Mouse (Mus musculus): ENCODE measurements around the gene Nt5dc3. TPM values are rescaled to one million over a fixed set of nuclear protein-coding genes. Genes with fewer than 3 reads are reported as not detected.

Nt5dc3 gene
- polyA plus RNA-seq, 1 experiment from 2014 or later: 1.0 TPM

DNA sequence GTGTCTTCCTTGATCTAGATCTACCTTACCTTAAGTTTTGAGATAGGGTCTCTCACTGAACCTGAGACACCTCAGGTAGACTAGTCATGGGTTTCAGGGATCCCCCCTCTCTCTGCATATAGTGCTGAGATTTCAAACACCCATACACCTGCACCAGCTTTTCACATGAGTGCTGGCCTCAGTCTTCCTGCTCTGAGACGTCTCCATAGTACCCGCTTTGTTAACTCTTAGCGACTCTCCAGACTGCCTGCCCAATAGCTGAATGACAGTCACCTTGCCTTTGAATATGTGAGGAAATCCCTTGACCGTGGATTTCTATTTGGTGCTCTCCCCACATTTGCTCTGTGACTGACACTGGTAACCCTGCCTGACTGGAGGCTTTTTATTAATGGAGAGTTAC, 15.4 kb downstream of the Nt5dc3 start:
- H3K9ac ChIP-seq: no peak overlapping the region
- WGBS: 87% methylated on average over 4 of the region's 4 CpGs
- no peak overlapping the region for H3K27ac ChIP-seq
- H3K36me3 ChIP-seq: no peaks in the 10 kb centered on the region
- ATAC-seq (ENCODE audit: insufficient number of reproducible peaks, low FRiP score, low TSS enrichment, low read depth): no peak
- no peaks in the 10 kb centered on the region for H3K9me3 ChIP-seq
- no peaks in the 10 kb centered on the region for H3K27me3 ChIP-seq
- no peak overlapping the region for H3K4me3 ChIP-seq
- 0 out of 2 replicates have a peak, but pooled peaks cover 7% of the 10 kb centered on the region for H3K4me1 ChIP-seq
- no peak overlapping the region for H3K4me2 ChIP-seq

DNA sequence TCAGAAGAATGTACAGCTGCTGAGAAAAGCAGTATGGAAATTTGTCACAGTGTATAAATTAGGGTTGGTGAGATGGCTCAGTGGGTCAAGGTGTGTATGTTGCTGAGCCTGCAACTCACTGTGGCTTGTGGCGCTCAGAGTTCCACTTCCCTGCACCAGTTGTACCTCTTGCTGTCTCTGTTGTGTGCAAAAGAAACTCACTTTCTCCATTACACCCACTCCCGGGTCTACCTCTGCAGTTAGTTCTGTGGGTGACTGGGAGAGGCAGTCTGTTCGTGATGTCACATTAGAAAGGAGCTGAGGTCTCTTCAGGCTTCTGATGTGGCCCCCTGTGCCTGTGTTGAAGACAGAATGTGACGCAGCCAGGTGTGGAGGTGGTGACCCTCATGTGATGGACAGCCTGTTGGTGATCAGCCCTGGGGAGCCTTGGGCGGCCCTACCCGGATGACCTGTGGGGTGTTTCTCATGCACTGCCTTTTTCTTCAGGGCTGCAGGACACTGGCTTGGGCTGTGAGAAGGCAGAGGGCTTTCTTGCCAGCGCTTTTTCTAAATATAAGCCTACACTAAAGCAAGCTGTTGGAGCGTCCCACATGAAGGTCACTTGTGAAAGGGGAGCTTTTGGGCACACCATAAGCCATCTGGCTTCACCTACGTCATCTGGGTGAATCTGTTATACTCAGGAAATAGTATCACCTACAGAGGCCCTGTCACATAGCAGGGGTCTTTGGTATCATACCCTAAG, 16.2 kb downstream of the Nt5dc3 start:
- Histone ChIP-seq H3K27ac (no peak overlapping the region), H3K4me1 (0 out of 2 replicates have a peak, but pooled peaks cover 7% of the 10 kb centered on the region), H3K27me3 (no peaks in the 10 kb centered on the region), H3K4me3 (no peak overlapping the region), H3K9ac (no peak overlapping the region), H3K9me3 (no peaks in the 10 kb centered on the region), H3K4me2 (no peak overlapping the region), H3K36me3 (no peaks in the 10 kb centered on the region)
- no peak for ATAC-seq (ENCODE audit: insufficient number of reproducible peaks, low FRiP score, low TSS enrichment, low read depth)
- 92% methylated on average over 9 of the region's 9 CpGs for WGBS

DNA sequence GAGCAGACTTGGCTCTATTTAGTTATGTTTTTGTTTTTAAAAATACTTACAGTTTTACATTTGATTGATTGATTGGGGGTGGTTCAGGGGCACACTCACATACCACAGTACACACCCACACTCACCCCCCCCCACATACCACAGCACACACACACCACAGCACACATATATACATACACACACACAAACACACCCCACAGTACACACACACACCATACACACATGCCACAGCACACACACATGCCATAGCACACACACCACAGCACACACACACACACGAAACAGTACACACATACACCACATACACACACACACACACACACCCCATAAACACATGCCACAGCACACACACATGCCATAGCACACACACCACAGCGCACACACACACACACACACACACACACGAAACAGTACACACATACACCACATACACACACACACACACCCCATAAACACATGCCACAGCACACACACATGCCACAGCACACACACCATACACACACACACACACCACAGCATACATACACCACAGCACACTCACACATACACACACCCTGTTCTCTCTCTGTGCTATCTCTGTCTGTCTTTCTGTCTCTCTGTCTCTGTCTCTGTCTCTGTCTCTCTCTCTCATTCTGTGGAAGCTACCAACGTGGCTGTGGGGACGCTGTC, 17.4 kb downstream of the Nt5dc3 start:
- Histone ChIP-seq H3K27ac (no peak overlapping the region), H3K4me3 (no peak overlapping the region), H3K4me1 (0 out of 2 replicates have a peak, but pooled peaks cover 7% of the 10 kb centered on the region), H3K36me3 (no peaks in the 10 kb centered on the region), H3K9me3 (no peaks in the 10 kb centered on the region), H3K27me3 (no peaks in the 10 kb centered on the region), H3K9ac (no peak overlapping the region), H3K4me2 (no peak overlapping the region)
- 91% methylated on average over 5 of the region's 5 CpGs for WGBS
- no peak for ATAC-seq (ENCODE audit: insufficient number of reproducible peaks, low FRiP score, low TSS enrichment, low read depth)

DNA sequence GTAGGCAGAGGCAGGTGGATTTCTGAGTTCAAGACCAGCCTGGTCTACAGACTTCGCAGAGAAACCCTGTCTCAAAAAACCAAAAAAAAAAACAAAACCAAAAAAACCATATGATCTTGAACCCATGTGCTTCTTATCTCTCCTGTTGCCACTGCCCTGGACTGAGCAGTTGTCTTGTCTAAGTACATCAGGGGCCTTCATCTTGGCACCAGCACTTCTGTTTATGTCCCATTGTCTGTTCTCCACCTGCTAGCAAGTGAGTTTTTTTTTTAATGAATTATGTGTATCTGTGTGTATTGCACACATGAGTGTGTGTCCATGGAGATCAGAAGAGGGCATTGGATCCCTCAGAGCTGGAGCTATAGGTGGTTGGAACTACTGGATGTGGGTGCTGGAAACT, 28.6 kb downstream of the Nt5dc3 start:
- H3K4me3 ChIP-seq: no peak overlapping the region
- peaks cover 2% of the 10 kb centered on the region; the same call in 1 of the 2 replicates for H3K36me3 ChIP-seq
- H3K27me3 ChIP-seq: 0 out of 2 replicates have a peak, but pooled peaks cover 2% of the 10 kb centered on the region
- peaks cover 3% of the 10 kb centered on the region; the same call in 1 of the 2 replicates for H3K4me1 ChIP-seq
- ATAC-seq (ENCODE audit: insufficient number of reproducible peaks, low FRiP score, low TSS enrichment, low read depth): no peak
- H3K9ac ChIP-seq: no peak overlapping the region
- WGBS: 94% methylated on average over 1 of the region's 1 CpGs
- H3K4me2 ChIP-seq: no peak overlapping the region
- no peak overlapping the region for H3K27ac ChIP-seq
- no peaks in the 10 kb centered on the region for H3K9me3 ChIP-seq

DNA sequence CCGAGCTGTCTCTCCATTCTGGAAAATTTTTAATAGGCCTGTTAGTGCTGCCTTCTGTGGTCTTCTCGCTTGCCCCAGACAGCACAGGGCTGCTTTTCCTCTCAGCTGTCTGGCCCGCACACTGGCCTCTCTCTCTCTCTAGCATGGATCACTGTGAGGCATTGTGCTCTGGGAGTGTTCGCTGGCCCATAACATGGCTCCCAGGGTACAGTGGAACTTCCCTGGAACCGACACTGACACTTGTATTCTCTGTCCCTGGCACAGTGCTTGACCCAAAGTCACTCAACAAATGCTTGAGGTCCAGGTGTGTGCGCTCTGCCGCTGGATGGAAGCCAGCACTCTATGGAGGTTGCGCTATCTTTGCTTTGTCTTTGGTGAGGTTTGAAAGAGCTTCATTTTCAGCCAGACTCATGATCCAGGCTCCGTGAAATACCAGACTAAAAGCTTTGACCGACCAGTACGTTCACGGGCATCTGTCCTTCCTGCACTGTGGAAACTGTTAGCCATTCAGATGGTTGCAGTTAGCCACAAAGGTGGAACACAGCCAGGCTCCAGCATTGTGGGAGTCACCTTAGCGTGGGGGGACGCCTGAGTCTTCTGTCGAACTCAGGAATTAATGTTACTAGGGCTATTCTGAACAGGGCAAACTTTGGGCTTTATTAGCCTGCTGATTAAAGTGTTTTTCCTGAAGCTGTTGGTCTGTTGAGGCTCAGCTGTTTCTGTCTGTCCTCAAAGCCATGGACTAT, 29.4 kb downstream of the Nt5dc3 start:
- ATAC-seq (ENCODE audit: insufficient number of reproducible peaks, low FRiP score, low TSS enrichment, low read depth): no peak
- Histone ChIP-seq H3K9me3 (no peaks in the 10 kb centered on the region), H3K36me3 (peaks cover 2% of the 10 kb centered on the region; the same call in 1 of the 2 replicates), H3K27ac (no peak overlapping the region), H3K4me2 (no peak overlapping the region), H3K4me1 (peaks cover 3% of the 10 kb centered on the region; the same call in 1 of the 2 replicates), H3K27me3 (0 out of 2 replicates have a peak, but pooled peaks cover 3% of the 10 kb centered on the region), H3K4me3 (no peak overlapping the region), H3K9ac (no peak overlapping the region)
- WGBS: 71% methylated on average over 15 of the region's 15 CpGs

DNA sequence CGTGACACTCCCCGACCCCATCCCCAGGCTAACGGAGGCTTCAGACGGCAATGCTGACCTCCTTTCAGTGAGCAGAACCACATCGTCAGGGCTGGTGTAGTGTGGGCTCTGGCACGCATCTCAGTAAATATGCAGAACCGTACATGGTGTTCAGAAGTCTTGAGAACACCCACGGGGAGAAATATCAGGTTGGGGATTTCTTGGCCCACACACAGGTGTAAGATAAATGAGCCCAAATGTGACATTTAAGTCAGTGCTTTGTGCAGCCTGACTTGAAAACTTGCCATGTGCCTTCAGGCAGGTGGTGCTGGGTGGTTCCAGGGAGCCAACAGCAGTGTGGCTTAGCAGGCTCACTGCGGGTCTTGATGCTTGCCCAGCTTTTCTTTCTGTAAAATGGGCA, 31.2 kb downstream of the Nt5dc3 start:
- 0 out of 2 replicates have a peak, but pooled peaks cover 3% of the 10 kb centered on the region for H3K27me3 ChIP-seq
- no peaks in the 10 kb centered on the region for H3K9me3 ChIP-seq
- ATAC-seq (ENCODE audit: insufficient number of reproducible peaks, low FRiP score, low TSS enrichment, low read depth): no peak
- H3K9ac ChIP-seq: no peak overlapping the region
- 76% methylated on average over 9 of the region's 9 CpGs for WGBS
- no peak overlapping the region for H3K4me2 ChIP-seq
- peaks cover 2% of the 10 kb centered on the region; the same call in 1 of the 2 replicates for H3K36me3 ChIP-seq
- no peak overlapping the region for H3K4me3 ChIP-seq
- peaks cover 3% of the 10 kb centered on the region; the same call in 1 of the 2 replicates for H3K4me1 ChIP-seq
- H3K27ac ChIP-seq: no peak overlapping the region

DNA sequence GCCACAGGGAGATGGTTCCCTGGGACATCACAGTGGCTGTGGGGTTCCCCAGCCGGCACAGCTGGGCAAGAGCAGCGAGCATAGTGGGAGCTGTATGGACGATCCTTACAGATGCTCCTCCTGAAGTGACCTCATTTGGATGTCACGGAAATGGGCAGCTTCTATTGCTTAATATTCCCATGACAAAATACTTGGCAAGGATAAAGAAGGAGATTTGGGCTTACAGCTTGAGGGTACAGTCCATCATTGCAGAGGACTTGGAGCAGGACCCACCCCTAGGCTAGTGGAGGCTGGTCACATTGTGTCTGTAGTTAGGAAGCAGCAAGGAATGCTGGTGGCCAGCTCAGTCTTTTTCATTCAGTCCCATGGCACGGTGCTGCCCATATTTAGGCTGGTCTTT, 31.8 kb downstream of the Nt5dc3 start:
- no peak overlapping the region for H3K9ac ChIP-seq
- 92% methylated on average over 5 of the region's 5 CpGs for WGBS
- H3K27ac ChIP-seq: no peak overlapping the region
- H3K27me3 ChIP-seq: 0 out of 2 replicates have a peak, but pooled peaks cover 3% of the 10 kb centered on the region
- H3K36me3 ChIP-seq: peaks cover 2% of the 10 kb centered on the region; the same call in 1 of the 2 replicates
- no peak overlapping the region for H3K4me2 ChIP-seq
- H3K4me3 ChIP-seq: no peak overlapping the region
- peaks cover 3% of the 10 kb centered on the region; the same call in 1 of the 2 replicates for H3K4me1 ChIP-seq
- H3K9me3 ChIP-seq: no peaks in the 10 kb centered on the region
- no peak for ATAC-seq (ENCODE audit: insufficient number of reproducible peaks, low FRiP score, low TSS enrichment, low read depth)

DNA sequence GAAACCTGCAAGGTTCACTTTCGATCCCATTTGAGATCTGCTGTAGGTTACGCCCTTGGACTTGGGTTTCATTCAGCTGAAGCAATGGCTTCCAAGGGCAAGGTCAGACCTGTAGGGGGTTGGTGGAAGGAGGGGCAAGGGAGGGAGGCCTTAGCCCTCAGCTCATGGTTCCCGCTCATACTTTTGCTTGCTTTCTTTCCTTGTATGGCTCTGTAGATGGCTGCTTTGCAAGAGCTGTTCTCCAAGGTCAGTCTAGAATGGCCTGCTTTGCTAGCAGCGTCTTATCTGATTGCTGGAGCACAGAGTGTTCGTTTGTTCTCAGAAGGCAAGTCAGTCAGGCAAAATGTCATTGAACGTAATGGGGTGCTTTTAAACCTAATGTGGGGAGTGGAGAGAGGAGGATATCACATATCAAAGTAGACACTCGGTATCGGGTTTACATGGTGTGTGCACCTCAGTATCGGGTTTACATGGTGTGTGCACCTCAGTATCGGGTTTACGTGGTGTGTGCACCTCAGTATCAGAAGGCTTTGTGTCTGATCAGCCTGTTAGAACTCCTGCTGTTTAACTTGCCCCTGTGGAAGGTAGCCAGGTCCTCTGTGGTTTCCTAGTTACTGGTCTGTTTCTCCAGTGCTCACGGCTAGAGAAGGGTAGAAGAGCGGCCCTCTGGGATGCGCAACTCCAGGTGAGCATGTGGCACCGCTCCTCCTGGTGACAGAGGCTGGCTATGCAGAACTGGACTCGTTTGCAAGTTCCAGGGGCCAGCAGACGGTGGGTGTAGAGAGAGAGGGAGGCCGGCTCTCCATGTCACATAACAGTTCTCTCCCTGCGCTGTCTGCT, 35.7 kb downstream of the Nt5dc3 start:
- 60% methylated on average over 19 of the region's 19 CpGs for WGBS
- 0 out of 2 replicates have a peak, but pooled peaks cover 3% of the 10 kb centered on the region for H3K27me3 ChIP-seq
- no peaks in the 10 kb centered on the region for H3K9me3 ChIP-seq
- no peak overlapping the region for H3K27ac ChIP-seq
- peaks cover 4% of the 10 kb centered on the region for H3K4me1 ChIP-seq
- peaks cover 2% of the 10 kb centered on the region; the same call in 1 of the 2 replicates for H3K36me3 ChIP-seq
- no peak overlapping the region for H3K4me2 ChIP-seq
- no peak overlapping the region for H3K4me3 ChIP-seq
- no peak overlapping the region for H3K9ac ChIP-seq
- ATAC-seq (ENCODE audit: insufficient number of reproducible peaks, low FRiP score, low TSS enrichment, low read depth): no peak

DNA sequence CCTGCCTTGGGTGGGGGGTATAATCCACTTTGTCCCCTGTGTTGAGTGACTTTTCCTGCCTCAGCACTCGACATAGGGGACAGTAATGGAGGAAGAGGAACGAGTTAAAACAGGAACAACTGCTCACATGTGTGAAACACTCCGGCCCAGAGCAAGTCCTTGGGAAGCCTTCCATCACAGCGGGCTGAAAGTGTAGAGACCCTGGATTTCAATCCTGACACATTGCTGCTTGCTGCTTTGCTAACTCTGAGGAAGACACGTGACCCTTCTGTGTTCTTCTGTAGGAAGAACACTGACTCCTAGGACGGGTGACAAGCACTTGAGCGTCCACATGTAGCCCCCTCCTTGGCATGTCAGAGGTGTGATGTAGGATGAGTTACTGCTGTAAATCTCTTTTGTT, 36.3 kb downstream of the Nt5dc3 start:
- WGBS: 74% methylated on average over 7 of the region's 7 CpGs
- no peak overlapping the region for H3K9ac ChIP-seq
- no peak overlapping the region for H3K4me3 ChIP-seq
- no peaks in the 10 kb centered on the region for H3K9me3 ChIP-seq
- H3K4me1 ChIP-seq: peaks cover 10% of the 10 kb centered on the region
- H3K4me2 ChIP-seq: no peak overlapping the region
- ATAC-seq (ENCODE audit: insufficient number of reproducible peaks, low FRiP score, low TSS enrichment, low read depth): no peak
- H3K36me3 ChIP-seq: peaks cover 2% of the 10 kb centered on the region; the same call in 1 of the 2 replicates
- 0 out of 2 replicates have a peak, but pooled peaks cover 3% of the 10 kb centered on the region for H3K27me3 ChIP-seq
- no peak overlapping the region for H3K27ac ChIP-seq

DNA sequence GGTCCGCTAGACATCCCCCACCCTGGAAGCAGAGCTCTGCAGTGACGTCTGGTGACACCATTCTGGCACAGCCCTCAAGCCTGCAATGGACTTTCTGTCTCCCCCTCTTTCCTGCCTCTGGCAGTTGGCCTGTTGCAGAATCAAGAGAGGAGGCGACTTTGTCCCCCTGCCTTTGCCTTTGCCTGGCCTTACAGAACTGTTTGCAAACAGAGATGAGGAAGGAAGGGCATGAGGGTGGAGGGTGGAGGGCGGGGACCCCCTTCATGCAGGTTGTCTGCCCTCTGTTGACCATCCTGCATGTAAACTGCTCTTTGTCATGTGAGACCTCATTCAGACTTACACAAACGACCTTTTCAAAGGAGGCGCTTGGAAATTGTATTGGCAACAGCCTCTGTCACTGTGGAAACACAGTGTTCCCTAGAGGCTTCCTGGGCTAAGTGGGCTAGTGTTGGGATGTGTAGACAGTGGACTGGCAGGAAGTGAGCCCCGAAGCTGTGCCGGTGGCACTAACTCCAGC, 40.9 kb downstream of the Nt5dc3 start:
- Histone ChIP-seq H3K27ac (peak overlapping the region; percentile 51), H3K36me3 (no peaks in the 10 kb centered on the region; the same call in 1 of the 2 replicates), H3K9me3 (no peaks in the 10 kb centered on the region), H3K27me3 (no peaks in the 10 kb centered on the region), H3K9ac (no peak overlapping the region), H3K4me1 (peaks cover 11% of the 10 kb centered on the region), H3K4me2 (no peak overlapping the region), H3K4me3 (no peak overlapping the region)
- ATAC-seq (ENCODE audit: insufficient number of reproducible peaks, low FRiP score, low TSS enrichment, low read depth): peak; percentile 42; the same call in 1 of the 2 replicates
- 40% methylated on average over 8 of the region's 8 CpGs for WGBS

DNA sequence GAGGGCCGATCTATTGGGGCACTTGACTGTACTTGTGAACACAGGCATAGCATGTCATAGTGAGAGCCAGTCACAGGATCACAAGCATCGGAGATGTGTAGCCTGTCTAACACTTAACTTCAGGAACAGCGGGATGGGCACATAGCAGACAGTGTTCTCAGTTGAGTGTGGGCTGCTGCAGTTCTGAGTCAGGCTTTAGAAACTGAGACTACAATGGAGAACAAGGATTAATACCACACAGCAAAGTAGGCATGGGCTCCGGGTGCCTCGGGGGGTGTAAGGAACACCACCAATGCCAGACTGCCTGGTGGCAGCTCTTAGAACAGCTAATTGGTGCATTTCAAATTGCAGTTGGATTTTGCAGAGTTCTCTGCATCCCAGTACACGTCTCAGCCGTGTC, 42.2 kb downstream of the Nt5dc3 start:
- no peak for ATAC-seq (ENCODE audit: insufficient number of reproducible peaks, low FRiP score, low TSS enrichment, low read depth)
- H3K36me3 ChIP-seq: no peaks in the 10 kb centered on the region; the same call in 1 of the 2 replicates
- H3K9me3 ChIP-seq: no peaks in the 10 kb centered on the region
- H3K4me3 ChIP-seq: no peak overlapping the region
- no peak overlapping the region for H3K9ac ChIP-seq
- H3K4me1 ChIP-seq: peaks cover 17% of the 10 kb centered on the region
- 87% methylated on average over 7 of the region's 7 CpGs for WGBS
- no peak overlapping the region for H3K27ac ChIP-seq
- no peaks in the 10 kb centered on the region for H3K27me3 ChIP-seq
- H3K4me2 ChIP-seq: no peak overlapping the region
